Mouse (Mus musculus) CD8-positive naive resting alpha-beta T cell, adult 57 days (primary cell): ENCODE data around the gene Timm50. TPM values are rescaled to one million over a fixed set of nuclear protein-coding genes. Genes with fewer than 3 reads are reported as not detected.

Source experiments
- total RNA-seq: library from RNA; stranded (reverse); gene quantifications from one replicate; pipeline ENCODE4 v1.2.4, GENCODE M21; 2023

The Timm50 gene
- 29.7 TPM for total RNA-seq

DNA sequence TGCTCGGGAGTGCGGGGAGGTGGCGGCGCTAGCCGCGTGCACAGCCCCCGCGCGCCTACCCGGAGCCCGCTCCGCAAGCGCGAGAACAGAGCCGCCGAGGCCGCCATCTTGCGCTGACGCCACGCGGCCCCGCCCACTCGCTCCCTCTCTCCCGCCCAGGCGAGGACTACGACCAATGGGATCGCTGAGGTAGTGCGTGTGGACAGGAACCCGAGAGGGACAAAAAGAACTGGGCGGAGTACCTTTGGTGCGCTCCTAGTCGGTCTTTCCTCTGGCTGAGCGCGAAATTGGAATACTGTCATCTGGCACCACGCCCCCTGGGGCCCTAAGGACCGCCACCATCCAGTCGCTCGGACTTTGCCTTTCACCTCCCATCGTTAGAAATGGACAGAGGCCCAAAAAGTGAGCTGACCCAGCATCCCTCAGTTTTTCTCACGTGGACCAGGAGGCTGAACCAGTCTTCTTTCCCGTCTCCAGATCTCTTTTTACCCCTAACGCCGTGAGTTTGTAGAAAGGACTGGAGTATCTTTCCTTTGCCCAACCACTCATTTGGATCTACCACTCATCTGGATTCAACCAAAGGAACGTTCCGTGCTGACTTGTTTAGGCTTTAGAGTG lies at the start of gene Timm50:
TSS of gene Timm50 (minus strand) at position 147 of the 618 bp plus-strand sequence.

DNA sequence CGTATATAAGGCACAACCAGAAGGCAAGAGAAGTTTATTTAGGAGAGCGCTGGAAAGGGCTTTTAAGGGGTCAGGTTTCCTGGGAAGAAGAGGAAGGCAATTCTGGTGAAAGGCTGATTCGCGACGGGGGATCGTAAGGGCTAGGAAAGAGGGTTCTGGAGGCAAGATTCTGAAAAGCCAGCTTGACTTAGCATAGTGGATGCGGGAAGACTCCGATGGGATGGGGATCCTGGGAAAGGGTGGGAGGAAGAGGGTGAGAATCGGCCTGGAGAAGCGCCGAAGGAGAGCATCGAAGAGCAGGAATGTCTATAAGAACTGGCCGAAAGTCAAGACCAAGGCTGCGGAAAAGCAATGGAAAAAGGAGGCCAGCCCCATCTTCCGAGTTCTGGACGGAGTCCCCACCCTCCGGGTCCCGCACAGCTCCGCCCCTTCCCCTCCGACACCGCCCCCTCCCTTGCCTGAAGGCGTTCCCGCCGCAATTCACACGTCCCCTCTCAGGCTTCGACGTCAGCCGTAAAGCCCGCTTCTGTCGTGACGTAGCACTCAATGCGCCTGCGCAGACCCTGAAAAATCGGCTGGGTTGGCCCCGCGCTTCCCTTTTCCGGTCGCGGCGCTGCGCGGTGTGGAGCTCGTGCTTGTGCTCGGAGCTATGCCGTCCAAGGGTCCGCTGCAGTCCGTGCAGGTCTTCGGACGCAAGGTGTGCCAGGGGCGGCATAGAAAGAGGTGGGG lies 38.4 kb upstream of the Timm50 start, which contains the start of gene Rps16:
TSS of gene Rps16 (plus strand) at position 498 of the 729 bp plus-strand sequence.

DNA sequence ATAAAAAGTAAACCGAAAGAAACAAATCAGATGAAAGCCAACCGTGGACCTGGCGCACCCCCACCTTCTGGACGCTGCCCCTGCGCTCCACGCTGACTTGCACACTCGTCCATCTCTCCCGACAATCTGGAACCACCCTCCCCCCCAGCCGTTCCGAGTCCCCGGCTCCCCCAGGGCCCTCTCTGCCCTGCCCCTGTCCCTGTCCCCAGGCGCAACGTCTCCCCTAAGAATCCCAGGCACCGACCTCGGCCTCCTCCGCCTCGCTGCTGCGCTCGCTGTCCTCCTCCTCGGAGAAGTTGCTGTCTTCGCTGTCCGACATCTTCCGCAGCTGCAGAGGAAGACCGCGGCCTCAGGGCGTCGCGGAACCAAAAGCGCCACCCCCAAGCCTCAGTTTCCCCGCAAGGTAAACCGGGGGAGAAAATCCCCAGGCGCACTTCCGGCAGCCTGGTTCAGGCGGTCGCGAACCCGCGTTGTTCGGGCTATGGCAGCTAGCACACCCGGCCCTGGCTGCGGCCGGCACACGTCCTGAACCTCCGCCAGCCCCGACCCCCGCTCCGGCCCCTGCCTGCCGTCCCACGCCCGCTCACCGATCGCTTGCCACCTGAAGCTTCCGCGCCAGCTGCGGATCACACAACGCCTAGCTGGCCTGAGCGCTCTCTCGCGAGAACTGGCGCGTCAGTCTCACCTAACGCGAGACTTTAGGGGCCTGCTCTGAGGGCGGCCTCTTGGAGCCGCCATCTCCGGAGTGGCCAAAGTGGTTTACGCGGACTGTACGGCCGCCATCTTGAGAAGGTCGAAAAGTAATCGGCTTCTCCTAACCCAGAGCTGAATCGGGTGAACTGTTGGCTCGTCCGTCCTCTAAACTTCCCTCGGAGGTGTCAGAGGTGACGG lies 26.5 kb upstream of the Timm50 start, which contains the start of gene Supt5:
TSS of gene Supt5 (minus strand) at position 639 of the 891 bp plus-strand sequence.

DNA sequence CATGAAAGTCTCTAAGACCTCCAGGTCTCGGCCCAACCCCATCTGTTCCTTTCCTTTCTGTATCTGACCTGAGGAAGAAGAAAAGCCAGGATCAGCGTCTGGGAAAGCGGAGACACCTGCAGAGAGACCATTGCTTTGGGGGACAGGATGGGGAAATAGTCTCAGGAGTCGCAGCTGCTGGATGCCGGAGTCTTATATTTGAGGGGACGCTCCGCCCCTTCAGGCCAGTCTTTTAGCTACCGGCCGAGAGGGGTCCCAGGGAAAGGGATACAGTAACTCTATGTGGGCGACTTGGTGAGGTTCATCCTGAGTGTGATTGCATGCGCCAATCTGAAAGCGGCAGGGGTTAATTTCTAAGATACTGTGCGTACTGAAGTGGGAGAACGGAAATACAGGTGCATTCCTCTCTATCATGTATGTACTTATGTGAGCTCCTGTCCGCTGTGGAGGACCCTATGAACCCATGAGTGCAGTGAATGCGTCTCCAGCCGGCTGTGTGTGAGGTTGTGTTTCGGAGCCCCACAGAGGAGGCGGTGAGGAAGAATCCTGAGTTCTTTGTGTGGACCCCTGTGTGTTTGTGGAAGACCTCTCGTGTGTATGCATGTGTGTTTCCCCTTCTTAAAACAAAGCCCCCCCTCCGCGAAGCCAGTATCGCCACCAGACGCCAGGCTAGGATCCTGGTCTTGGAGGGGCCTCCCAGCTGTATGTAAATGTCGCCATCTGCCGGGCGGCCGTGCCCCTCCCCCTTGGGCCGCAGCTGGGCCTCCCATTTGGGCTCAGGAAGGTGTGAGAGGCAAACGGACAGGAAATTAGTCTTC lies 10.0 kb downstream of the Timm50 start, which contains the start of gene Dll3:
TSS of gene Dll3 (minus strand) at position 623 of the 818 bp plus-strand sequence.

DNA sequence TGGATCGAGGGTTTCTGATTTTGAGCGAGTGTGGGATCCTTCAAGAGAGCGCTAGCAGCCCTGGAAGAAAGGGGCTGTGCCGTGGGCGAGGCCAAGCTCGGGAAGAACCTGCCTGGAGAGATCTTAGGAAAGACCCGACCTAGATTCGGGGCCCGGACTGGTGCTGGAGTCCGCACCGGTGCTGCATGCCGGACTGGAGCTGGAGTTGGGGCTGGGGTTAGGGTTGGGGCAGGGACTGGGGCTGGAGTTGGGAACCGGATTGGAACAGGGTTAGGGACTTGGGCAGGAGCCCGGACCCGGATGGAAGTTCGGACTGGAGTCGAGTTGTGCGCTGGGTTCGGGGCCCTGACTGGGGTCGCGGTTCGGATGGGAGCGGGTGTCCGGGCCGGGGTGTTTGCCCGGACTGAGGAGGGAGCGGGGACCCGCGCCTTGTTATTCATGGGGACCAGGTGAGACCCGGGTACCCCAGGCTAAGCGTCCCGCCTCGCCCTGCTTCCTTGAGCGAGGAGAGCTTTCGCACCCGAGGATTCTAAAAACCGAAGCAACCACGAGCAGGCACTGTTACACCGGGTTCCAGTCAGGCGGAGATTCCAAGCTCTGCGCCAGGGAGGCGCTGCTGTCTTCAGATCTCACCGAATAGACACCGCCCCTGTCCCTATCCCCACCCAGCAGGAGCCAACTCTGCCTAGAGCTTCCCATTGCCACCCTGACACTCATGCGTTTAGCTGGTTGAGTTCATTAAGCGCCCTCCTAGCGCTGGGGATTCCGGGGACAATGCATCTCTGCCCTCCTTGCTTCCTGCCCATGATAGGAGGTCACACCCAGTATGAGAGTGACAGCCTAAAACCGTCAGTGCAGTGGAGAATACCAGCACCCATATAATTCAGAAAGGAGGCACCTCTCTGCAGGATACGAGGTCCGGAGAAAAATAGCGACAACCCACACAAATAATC lies 21.0 kb downstream of the Timm50 start, which contains the start of gene Selenov:
TSS of gene Selenov (minus strand) at position 549 of the 953 bp plus-strand sequence.

DNA sequence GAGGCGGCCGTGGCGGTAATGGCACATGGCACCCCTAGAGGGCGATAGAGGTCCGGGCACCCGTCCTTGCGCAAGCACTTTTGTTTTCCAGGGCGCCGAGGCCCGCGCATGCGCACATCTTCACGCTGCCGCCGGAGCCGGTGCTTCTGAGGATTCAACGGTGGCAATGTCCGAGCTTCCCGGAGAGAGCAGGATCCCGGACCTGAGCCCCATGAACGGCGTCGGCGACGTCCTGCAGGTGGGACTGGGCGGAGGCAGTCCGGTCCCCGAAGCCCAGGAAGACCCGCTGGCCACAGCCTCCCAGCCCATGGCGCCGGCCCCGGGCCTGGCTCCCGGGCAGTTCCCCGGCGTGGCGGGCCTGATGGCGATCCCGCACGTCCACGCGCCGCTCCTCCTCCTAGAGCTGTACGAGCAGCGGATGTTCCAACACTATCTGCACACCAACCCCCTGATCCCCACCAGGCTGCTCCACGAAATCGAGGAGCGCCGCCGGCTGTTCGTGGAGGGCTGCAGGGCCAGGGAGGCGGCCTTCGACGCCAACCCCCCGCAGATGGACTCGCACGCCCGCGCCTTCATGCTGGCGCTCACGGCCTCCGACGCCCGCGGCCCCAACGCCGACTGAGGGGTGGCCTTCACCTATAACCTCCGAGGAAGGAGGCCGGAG lies 34.1 kb downstream of the Timm50 start, which contains the start of gene Eid2b:
TSS of gene Eid2b (plus strand) at position 125 of the 664 bp plus-strand sequence.

DNA sequence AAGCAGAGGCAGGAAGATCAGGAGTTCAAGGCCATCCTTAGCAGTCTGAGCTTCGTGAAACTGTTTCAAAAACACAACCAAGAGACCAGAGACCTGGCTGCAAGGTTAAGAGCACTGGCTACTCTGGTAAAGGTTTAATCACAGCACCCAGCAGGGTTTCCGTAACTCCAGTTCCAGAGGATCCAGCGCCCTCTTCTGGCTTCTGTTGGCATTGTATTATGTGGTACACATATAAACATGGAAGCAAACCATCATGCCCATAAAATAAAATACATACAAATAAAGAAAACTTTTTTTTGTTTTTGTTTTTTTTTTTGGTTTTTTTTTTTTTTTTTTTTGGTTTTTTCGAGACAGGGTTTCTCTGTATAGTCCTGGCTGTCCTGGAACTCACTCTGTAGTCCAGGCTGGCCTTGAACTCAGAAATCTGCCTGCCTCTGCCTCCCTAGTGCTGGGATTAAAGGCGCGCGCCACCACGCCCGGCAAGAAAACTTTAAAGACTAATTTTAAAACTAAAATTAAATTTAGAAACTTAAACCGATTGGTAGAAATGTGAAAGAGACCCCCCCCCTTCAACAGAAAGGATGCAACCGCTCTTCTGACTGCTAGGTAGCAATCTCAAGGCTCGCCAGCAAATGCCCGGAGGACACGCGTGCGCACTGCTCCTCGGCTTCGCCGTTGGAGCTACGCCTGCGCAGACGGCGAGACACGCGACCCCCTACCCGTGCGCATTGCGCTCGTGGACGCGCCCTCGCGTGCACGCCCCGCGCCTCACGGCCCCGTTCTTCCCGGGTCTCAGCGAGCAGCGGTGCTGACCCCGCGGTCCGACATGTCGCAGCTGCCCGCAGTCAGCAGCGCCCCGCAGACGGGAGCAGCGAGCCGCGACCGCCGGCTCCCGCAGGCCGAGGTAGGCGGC lies 44.5 kb downstream of the Timm50 start, which contains the start of gene Eid2:
TSS of gene Eid2 (plus strand) at position 753 of the 913 bp plus-strand sequence.

Other genes starting within 250 kb of the Timm50 start
- gene Fcgbp, start 240.8 kb downstream of the Timm50 start, total RNA-seq = not detected
- not detected for gene 9530053A07Rik, start 182.6 kb downstream of the Timm50 start, total RNA-seq
- 194 TPM for gene Fbl, start 142.4 kb downstream of the Timm50 start, total RNA-seq
- 16.6 TPM for gene Dyrk1b, start 132.6 kb downstream of the Timm50 start, total RNA-seq
- gene Eid2, start 44.2 kb downstream of the Timm50 start, total RNA-seq = 10.0 TPM
- 4.3 TPM for gene Eid2b, start 34.3 kb downstream of the Timm50 start, total RNA-seq
- gene Selenov, start 20.9 kb downstream of the Timm50 start, total RNA-seq = not detected
- gene Dll3, start 9.8 kb downstream of the Timm50 start, total RNA-seq = not detected
- gene Supt5, start 26.7 kb upstream of the Timm50 start, total RNA-seq = 160 TPM
- 5,585 TPM for gene Rps16, start 38.6 kb upstream of the Timm50 start, total RNA-seq
- 155 TPM for gene Plekhg2, start 60.5 kb upstream of the Timm50 start, total RNA-seq
- gene Zfp36, start 68.2 kb upstream of the Timm50 start, total RNA-seq = 501 TPM
- 15.7 TPM for gene Med29, start 80.6 kb upstream of the Timm50 start, total RNA-seq
- 141 TPM for gene Paf1, start 80.9 kb upstream of the Timm50 start, total RNA-seq
- 234 TPM for gene Gmfg, start 125.4 kb upstream of the Timm50 start, total RNA-seq
- gene Lrfn1, start 139.9 kb upstream of the Timm50 start, total RNA-seq = 2.2 TPM
- gene Ifnl2, start 198.4 kb upstream of the Timm50 start, total RNA-seq = not detected
- not detected for gene Ifnl3, start 210.8 kb upstream of the Timm50 start, total RNA-seq
- 1.0 TPM for gene Sycn, start 228.8 kb upstream of the Timm50 start, total RNA-seq
- gene Nccrp1, start 235.2 kb upstream of the Timm50 start, total RNA-seq = 0.55 TPM